Mouse (Mus musculus) splenic B cell, adult 2 months (primary cell): Measurements from ENCODE around the gene Dok4.
A peak's percentile ranks its signal among the peaks of the same experiment; 100 is the strongest.
"Not testable (repeated sequence)": the region's sequence is repeated elsewhere in the genome, so short reads cannot be mapped to it uniquely, and the experiment has no call there.

ENCODE experiments used
- DNase-seq: peaks from one replicate; pipeline ENCODE4 v3.0.0-alpha.2; 2011; ENCODE audit warnings: low read depth, low spot score
- H3K27me3 ChIP-seq: 2 replicates; pipeline ENCODE4 v1.6.1; 2012; ENCODE audit warnings: mild to moderate bottlenecking, low read length, moderate library complexity, mixed read lengths; ENCODE audit not compliant: control insufficient read depth, poor library complexity, insufficient read depth, severe bottlenecking
- H3K36me3 ChIP-seq: 2 replicates; pipeline ENCODE4 v1.6.1; 2012; ENCODE audit warnings: mild to moderate bottlenecking, low read length, moderate library complexity, mixed read lengths; ENCODE audit not compliant: control insufficient read depth, poor library complexity, insufficient read depth, severe bottlenecking

The Dok4 gene

GRCm38 (mm10) chr8:94837662-94838574 lies 38.2 kb downstream of the Dok4 start, which contains the start of the genes Coq9 and Ciapin1:
Coq9 (plus strand) TSS chr8:94838321.
Ciapin1 (minus strand) TSS chr8:94838358.
- DNase-seq, result peak; percentile 96
- Histone ChIP-seq H3K36me3 (no peaks in the 10 kb centered on the region), H3K27me3 (no peaks in the 10 kb centered on the region)

- no peak for DNase-seq
- Histone ChIP-seq H3K27me3 (no peaks in the 10 kb centered on the region), H3K36me3 (no peaks in the 10 kb centered on the region)
These were observed 39.5 kb downstream of the Dok4 start for GRCm38 (mm10) chr8:94836456-94837240.

DNA sequence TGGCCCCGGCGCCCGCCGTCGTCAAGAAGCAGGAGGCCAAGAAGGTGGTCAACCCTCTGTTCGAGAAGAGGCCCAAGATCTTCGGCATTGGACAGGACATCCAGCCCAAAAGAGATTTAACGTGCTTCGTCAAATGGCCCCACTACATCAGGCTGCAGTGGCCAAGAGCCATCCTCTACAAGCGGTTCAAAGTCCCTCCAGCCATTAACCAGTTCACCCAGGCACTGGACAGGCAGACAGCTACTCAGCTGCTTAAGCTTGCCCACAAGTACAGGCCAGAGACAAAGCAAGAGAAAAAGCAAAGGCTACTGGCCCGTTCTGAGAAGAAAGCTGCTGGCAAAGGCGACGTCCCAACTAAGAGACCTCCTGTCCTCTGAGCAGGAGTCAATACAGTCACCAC lies 40.4 kb downstream of the Dok4 start:
- H3K36me3 ChIP-seq, H3K27me3 ChIP-seq, DNase-seq: not testable (repeated sequence)

DNA sequence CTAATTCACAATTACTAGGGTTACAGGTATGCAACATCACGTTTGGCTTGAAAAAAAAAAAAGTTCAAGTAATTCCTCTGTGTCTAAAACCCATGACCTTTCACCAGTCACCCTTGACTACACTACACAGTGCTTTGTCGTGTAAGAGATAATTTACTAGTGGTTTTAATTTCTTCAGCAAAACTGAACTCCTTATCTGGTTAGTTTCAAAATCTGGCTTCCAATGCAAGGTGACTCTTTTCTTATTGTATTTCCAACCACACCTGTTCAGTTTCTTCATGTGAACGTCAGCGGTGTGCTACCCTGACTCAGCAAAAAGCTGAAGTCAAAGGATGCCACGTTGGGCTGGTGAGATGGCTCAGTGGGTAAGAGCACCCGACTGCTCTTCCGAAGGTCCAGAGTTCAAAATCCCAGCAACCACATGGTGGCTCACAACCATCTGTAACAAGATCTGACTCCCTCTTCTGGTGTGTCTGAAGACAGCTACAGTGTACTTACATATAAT lies 42.2 kb downstream of the Dok4 start:
- not testable (repeated sequence) for DNase-seq, H3K36me3 ChIP-seq, H3K27me3 ChIP-seq

- Histone ChIP-seq H3K36me3 (peaks cover 3% of the 10 kb centered on the region), H3K27me3 (no peaks in the 10 kb centered on the region)
- no peak for DNase-seq
These were observed 47.8 kb downstream of the Dok4 start for GRCm38 (mm10) chr8:94828284-94828683.

DNA sequence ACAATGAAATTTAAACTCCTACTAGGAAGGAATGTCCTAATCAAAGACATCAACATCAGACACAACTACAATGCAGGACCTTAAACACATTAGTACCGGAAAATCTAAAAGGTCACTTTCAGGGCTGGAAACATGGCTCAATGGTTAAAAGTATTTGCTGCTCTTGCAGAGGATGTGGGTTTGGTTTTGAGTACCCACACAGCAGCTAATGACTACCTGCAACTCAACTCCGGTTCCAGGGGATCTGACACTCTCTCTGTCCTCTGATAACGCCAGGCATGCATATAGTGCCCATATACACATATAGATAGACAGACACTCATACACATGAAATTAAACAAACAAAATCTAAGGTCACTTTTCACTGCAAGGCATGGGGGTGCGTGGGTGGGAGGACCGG lies 49.9 kb downstream of the Dok4 start:
- no peak for DNase-seq
- no peaks in the 10 kb centered on the region for H3K27me3 ChIP-seq
- H3K36me3 ChIP-seq, result peaks cover 8% of the 10 kb centered on the region

- Histone ChIP-seq H3K36me3 (peaks cover 8% of the 10 kb centered on the region), H3K27me3 (no peaks in the 10 kb centered on the region)
- no peak for DNase-seq
These were observed 51.0 kb downstream of the Dok4 start for GRCm38 (mm10) chr8:94825170-94825569.

DNA sequence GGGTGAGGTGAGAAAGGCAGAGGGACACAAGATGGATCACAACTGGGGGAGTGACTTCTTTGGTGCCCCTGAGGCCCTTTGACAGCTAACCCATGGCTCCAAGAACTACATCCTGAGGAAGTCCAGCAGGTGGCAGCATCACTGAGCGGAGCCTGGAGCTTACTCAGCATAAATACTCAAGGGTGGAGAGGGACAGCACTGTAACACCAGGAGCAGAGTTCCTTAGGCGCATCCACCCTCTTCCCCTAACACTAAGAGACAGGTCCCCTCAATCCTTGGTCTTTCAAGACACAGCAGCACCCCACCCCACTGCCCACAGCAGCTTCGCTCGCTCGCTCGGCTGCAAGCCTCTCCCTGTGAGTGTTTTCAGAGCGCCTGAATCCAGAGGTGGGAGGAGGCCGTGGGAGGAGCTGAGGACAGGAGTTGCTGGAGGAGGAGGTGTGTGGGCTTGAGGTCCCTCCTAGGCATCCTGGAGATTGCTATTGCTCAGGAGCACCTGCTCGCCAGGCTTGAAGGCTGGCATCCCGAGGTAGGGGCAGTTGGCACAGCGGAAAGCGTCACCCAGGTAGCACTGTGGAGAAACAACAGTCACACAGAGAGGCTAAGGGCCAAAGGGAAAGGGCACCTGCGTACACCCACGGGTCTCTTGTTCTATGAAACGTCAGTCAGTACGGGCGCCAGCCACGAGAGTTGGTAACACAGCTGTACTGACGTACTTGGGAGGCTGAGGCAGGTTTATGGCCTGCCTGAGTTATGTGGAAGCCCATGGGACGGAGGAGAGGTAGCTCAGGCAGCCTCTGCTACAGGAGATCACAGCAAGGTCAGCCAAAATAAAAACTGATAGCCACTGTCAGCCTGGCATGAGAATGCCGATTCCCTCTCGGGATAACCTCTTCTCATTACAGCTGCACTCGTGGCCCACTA lies 53.2 kb downstream of the Dok4 start:
- peaks cover 11% of the 10 kb centered on the region for H3K36me3 ChIP-seq
- no peaks in the 10 kb centered on the region for H3K27me3 ChIP-seq
- DNase-seq, result peak; percentile 55

DNA sequence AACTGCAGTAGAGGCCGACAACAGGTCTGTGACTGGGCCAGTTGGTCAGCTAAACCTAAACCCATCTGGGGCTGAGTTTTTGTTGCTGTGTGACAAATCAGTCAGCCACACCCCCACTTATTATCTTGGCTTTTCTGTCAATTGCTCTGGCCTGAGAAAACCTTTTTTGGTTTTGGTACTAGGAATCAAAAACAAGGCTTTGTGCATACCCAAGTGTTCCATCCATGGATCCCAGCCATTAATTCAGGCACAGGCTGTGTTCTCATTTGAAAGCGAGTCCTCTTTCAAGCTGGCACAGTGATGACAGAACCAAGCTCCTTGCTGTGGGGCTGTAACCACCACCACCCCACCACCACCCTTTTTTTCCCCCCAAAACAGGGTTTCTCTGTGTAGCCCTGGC lies 54.7 kb downstream of the Dok4 start:
- H3K27me3 ChIP-seq, result no peaks in the 10 kb centered on the region
- no peak for DNase-seq
- peaks cover 11% of the 10 kb centered on the region for H3K36me3 ChIP-seq

- H3K36me3 ChIP-seq, result peaks cover 11% of the 10 kb centered on the region
- no peak for DNase-seq
- H3K27me3 ChIP-seq, result no peaks in the 10 kb centered on the region
These were observed 55.6 kb downstream of the Dok4 start for GRCm38 (mm10) chr8:94820553-94820952.

GRCm38 (mm10) chr8:94819671-94820179 lies 56.4 kb downstream of the Dok4 start:
- H3K36me3 ChIP-seq, result peaks cover 11% of the 10 kb centered on the region
- DNase-seq, result no peak
- H3K27me3 ChIP-seq, result no peaks in the 10 kb centered on the region

DNA sequence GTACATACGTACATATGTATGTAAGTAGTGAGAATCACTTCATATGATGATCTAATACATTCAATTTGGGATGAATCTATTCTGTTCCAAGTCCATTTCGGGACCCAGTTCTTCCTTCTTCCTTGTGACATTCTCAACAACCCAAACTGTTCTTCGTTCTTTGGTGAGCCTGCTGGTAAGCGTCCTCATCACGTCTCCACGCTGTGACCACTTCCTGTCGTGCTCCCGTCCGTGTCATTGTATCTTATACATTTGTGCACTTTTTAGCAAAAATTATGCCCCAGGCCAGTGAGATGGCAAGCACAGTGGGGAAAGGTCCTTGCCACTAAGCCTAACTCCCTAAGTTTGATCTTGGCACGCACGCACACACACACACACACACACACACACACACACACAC lies 58.2 kb downstream of the Dok4 start:
- DNase-seq, result no peak
- Histone ChIP-seq H3K36me3 (peaks cover 8% of the 10 kb centered on the region), H3K27me3 (no peaks in the 10 kb centered on the region)

DNA sequence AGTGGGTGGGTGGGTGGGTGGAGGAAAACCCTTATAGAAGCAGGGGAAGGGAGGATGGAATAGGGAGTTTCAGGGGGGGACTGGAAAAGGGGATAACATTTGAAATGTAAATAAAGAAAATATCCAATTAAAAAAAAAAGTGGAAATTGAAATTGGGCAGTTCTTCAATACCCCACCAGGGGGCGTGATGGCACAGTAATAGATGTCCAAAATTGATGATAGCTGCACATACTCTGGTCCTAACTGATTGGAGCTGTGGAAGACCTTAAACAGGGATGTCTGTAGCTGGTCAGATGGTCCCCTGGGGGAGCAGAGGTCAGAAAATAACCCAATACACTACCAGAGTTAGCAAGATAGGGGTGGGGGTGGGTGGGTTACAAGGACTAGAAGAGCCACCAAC lies 61.6 kb downstream of the Dok4 start:
- Histone ChIP-seq H3K27me3 (no peaks in the 10 kb centered on the region), H3K36me3 (no peaks in the 10 kb centered on the region)
- DNase-seq, result peak; percentile 59
